Mouse (Mus musculus) MEL (cell line): ENCODE measurements around the gene Gpam.

Source experiments
- BHLHE40 ChIP-seq: IDR thresholded peaks from 2 replicates; pipeline ENCODE4 v1.6.1; 2012; ENCODE audit warnings: low read depth, mild to moderate bottlenecking, inconsistent platforms, low read length, improper control_type of control experiment, borderline replicate concordance
- CTCF ChIP-seq, 3 experiments: IDR thresholded peaks in 2 of 3; conservative IDR thresholded peaks in 1 of 3; 2 replicates each; pipeline ENCODE4 v1.5.1; 2011 to 2012; ENCODE audit warnings: low read length in 3 of 3, low read depth in 2 of 3, mild to moderate bottlenecking in 2 of 3, improper control_type of control experiment in 1 of 3, inconsistent platforms in 1 of 3, mixed read lengths in 1 of 3, moderate library complexity in 1 of 3; ENCODE audit not compliant: control insufficient read depth in 1 of 3, insufficient read depth in 1 of 3, poor library complexity in 1 of 3, severe bottlenecking in 1 of 3
- E2F4 ChIP-seq: IDR thresholded peaks from 2 replicates; pipeline ENCODE4 v1.6.1; 2011; ENCODE audit warnings: low read depth, low read length, improper control_type of control experiment, borderline replicate concordance
- ETS1 ChIP-seq: IDR thresholded peaks from 2 replicates; pipeline ENCODE4 v1.6.1; 2012; ENCODE audit warnings: low read depth, mild to moderate bottlenecking, inconsistent platforms, low read length, improper control_type of control experiment, moderate library complexity
- GATA1 ChIP-seq: IDR thresholded peaks from 2 replicates; pipeline ENCODE4 v1.6.1; 2011; ENCODE audit warnings: low read depth, low read length, improper control_type of control experiment
- HCFC1 ChIP-seq: IDR thresholded peaks from 2 replicates; pipeline ENCODE4 v1.6.1; 2012; ENCODE audit warnings: low read depth, mild to moderate bottlenecking, inconsistent platforms, low read length, improper control_type of control experiment, moderate library complexity
- KAT2A ChIP-seq: conservative IDR thresholded peaks from 2 replicates; pipeline ENCODE4 v1.6.1; 2012; ENCODE audit warnings: low read depth, low read length, improper control_type of control experiment, inconsistent platforms
- NRF1 ChIP-seq: IDR thresholded peaks from 2 replicates; pipeline ENCODE4 v1.6.1; 2014; ENCODE audit warnings: low read depth, mild to moderate bottlenecking, inconsistent platforms, low read length, improper control_type of control experiment, moderate library complexity; ENCODE audit not compliant: poor library complexity, insufficient read depth, severe bottlenecking
- POLR2A ChIP-seq, 2 experiments: IDR thresholded peaks; 2 replicates each; pipeline ENCODE4 v1.6.1; 2011 to 2012; ENCODE audit warnings: low read length in 2 of 2, mild to moderate bottlenecking in 2 of 2, control low read depth in 1 of 2, improper control_type of control experiment in 1 of 2, low read depth in 1 of 2, moderate library complexity in 1 of 2; ENCODE audit not compliant: control insufficient read depth in 1 of 2, insufficient read depth in 1 of 2, poor library complexity in 1 of 2
- TBP ChIP-seq: IDR thresholded peaks from 2 replicates; pipeline ENCODE4 v1.8.0; 2011; ENCODE audit warnings: low read depth, low read length, improper control_type of control experiment
- UBTF ChIP-seq: IDR thresholded peaks from 2 replicates; pipeline ENCODE4 v1.6.1; 2012; ENCODE audit warnings: low read depth, mild to moderate bottlenecking, inconsistent platforms, low read length, improper control_type of control experiment, moderate library complexity, borderline replicate concordance; ENCODE audit not compliant: insufficient read depth
- USF1 ChIP-seq: IDR thresholded peaks from 2 replicates; pipeline ENCODE4 v1.6.1; 2014; ENCODE audit warnings: low read depth, mild to moderate bottlenecking, inconsistent platforms, low read length, improper control_type of control experiment, moderate library complexity
- ZMIZ1 ChIP-seq: IDR thresholded peaks from 2 replicates; pipeline ENCODE4 v1.6.1; 2012; ENCODE audit warnings: low read depth, mild to moderate bottlenecking, inconsistent platforms, low read length, improper control_type of control experiment, moderate library complexity

GRCm38 (mm10) chr19:55115532-55115931, 11.5 kb downstream of the Gpam start:
- TF ChIP-seq BHLHE40 = no peak
- TF ChIP-seq POLR2A (IDR thresholded peaks at IDR 0.05; ENCODE audit: control insufficient read depth in 1 of 2, insufficient read depth in 1 of 2, low read depth in 1 of 2, low read length in 2 of 2, poor library complexity in 1 of 2) = no peak
- TF ChIP-seq HCFC1 = no peak
- TF ChIP-seq TBP = no peak
- no peak for TF ChIP-seq ZMIZ1
- no peak for TF ChIP-seq E2F4
- TF ChIP-seq CTCF (IDR thresholded peaks at IDR 0.05 in 2 of 3, conservative IDR thresholded peaks at IDR 0.05 in 1 of 3; ENCODE audit: control insufficient read depth in 1 of 3, insufficient read depth in 1 of 3, low read depth in 2 of 3, low read length in 3 of 3, poor library complexity in 1 of 3, severe bottlenecking in 1 of 3) = no peak
- no peak for TF ChIP-seq GATA1
- no peak for TF ChIP-seq UBTF
- no peak for TF ChIP-seq KAT2A
- no peak for TF ChIP-seq ETS1
- no peak for TF ChIP-seq NRF1
- 0 out of 2 replicates have a peak, but pooled peaks have one; percentile 26 for TF ChIP-seq USF1
